Mouse (Mus musculus) small intestine, adult 2 months (tissue): ENCODE measurements around the gene Med20. TPM values are rescaled to one million over a fixed set of nuclear protein-coding genes. Genes with fewer than 3 reads are reported as not detected.

ENCODE experiments used
- H3K27ac ChIP-seq: fragments of 200-500 bp; 2 replicates; pipeline ENCODE4 v1.5.1; 2012; ENCODE audit warnings: low read depth, low read length, control low read depth, inconsistent platforms; ENCODE audit not compliant: insufficient read depth
- H3K27me3 ChIP-seq: fragments of 200-500 bp; 2 replicates; pipeline ENCODE4 v1.6.1; 2012; ENCODE audit warnings: mild to moderate bottlenecking, moderate library complexity, low read length, inconsistent platforms; ENCODE audit not compliant: control insufficient read depth, insufficient read depth
- H3K36me3 ChIP-seq: fragments of 200-500 bp; 2 replicates; pipeline ENCODE4 v1.6.1; 2012; ENCODE audit warnings: mild to moderate bottlenecking, low read length, control low read depth, inconsistent platforms; ENCODE audit not compliant: control insufficient read depth, insufficient read depth
- H3K4me1 ChIP-seq: fragments of 200-500 bp; 2 replicates; pipeline ENCODE4 v1.6.1; 2012; ENCODE audit warnings: low read length, inconsistent platforms, mixed read lengths; ENCODE audit not compliant: control insufficient read depth, insufficient read depth, insufficient read length
- H3K4me3 ChIP-seq: fragments of 200-500 bp; 2 replicates; pipeline ENCODE4 v1.5.1; 2012; ENCODE audit warnings: low read depth, mild to moderate bottlenecking, control low read depth, inconsistent platforms, low read length, moderate library complexity
- CTCF ChIP-seq: fragments of 200-500 bp; IDR thresholded peaks from 2 replicates; pipeline ENCODE4 v1.5.1; 2012; ENCODE audit warnings: low read depth, mild to moderate bottlenecking, control low read depth, inconsistent platforms, low read length, moderate library complexity, mixed read lengths; ENCODE audit not compliant: insufficient replicate concordance, insufficient read length; ENCODE audit errors: extremely low read depth
- POLR2A ChIP-seq: fragments of 200-500 bp; IDR thresholded peaks from 2 replicates; pipeline ENCODE4 v1.6.1; 2012; ENCODE audit warnings: low read depth, mild to moderate bottlenecking, control low read depth, inconsistent platforms, low read length, moderate library complexity
- WGBS: fragments of 180-500 bp; shearing (Covaris S2); methylation state at CpG from one replicate; pipeline ENCODE4 v1.1.7; 2018; 5-methylcytosine and 5-hydroxymethylcytosine counted together
- polyA plus RNA-seq: library from polyadenylated mRNA; depleted of rRNA; stranded (reverse); fragments of >200 nt; gene quantifications from 2 replicates; pipeline ENCODE4 v1.2.3, GENCODE M21; 2012; rRNA removed

Gene Med20
- 7.3 and 11.3 TPM in 2 replicates for polyA plus RNA-seq

- H3K36me3 ChIP-seq: peaks cover 10% of the 10 kb centered on the region
- TF ChIP-seq POLR2A (no peak; the same call in 1 of the 2 replicates), CTCF (peak; percentile 99; the same call in 1 of the 2 replicates)
- H3K27ac ChIP-seq: peak within 1 kb of the TSS; percentile 58; the same call in 1 of the 2 replicates
- whole genome bisulfite sequencing: under 1% methylated on average over 59 of the region's 59 CpGs
- H3K4me1 ChIP-seq: peaks cover 6% of the 10 kb centered on the region
- H3K27me3 ChIP-seq: no peaks in the 10 kb centered on the region
- peak within 1 kb of the TSS; percentile 77 for H3K4me3 ChIP-seq
These were observed at the start of gene Med20, which contains the start of the genes Bysl and Gm20517 for GRCm38 (mm10) chr17:47610849-47611660. TSS of gene Med20 (plus strand) at chr17:47611582. TSS of gene Bysl (minus strand) at chr17:47611492. TSS of gene Gm20517 (plus strand) at chr17:47611589.

- TF ChIP-seq POLR2A: no peak
- no peak for TF ChIP-seq CTCF
- no peak overlapping the region for H3K27ac ChIP-seq
- H3K4me3 ChIP-seq: no peak overlapping the region
- no peaks in the 10 kb centered on the region; the same call in 1 of the 2 replicates for H3K36me3 ChIP-seq
- H3K27me3 ChIP-seq: no peaks in the 10 kb centered on the region
- 71% methylated on average over 6 of the region's 6 CpGs for WGBS
- H3K4me1 ChIP-seq: no peaks in the 10 kb centered on the region; the same call in 1 of the 2 replicates
These were observed 48.5 kb upstream of the Med20 start for GRCm38 (mm10) chr17:47562875-47563274.

GRCm38 (mm10) chr17:47564612-47565011, 46.8 kb upstream of the Med20 start:
- Histone ChIP-seq H3K27ac (no peak overlapping the region), H3K36me3 (no peaks in the 10 kb centered on the region; the same call in 1 of the 2 replicates), H3K4me3 (no peak overlapping the region), H3K27me3 (no peaks in the 10 kb centered on the region), H3K4me1 (no peaks in the 10 kb centered on the region; the same call in 1 of the 2 replicates)
- 85% methylated on average over 5 of the region's 5 CpGs for WGBS
- TF ChIP-seq POLR2A (no peak), CTCF (no peak)

GRCm38 (mm10) chr17:47566133-47566532, 45.2 kb upstream of the Med20 start:
- no peak overlapping the region for H3K4me3 ChIP-seq
- H3K27ac ChIP-seq: no peak overlapping the region
- TF ChIP-seq POLR2A (no peak), CTCF (no peak)
- H3K4me1 ChIP-seq: no peaks in the 10 kb centered on the region; the same call in 1 of the 2 replicates
- 68% methylated on average over 2 of the region's 2 CpGs for WGBS
- H3K36me3 ChIP-seq: no peaks in the 10 kb centered on the region; the same call in 1 of the 2 replicates
- H3K27me3 ChIP-seq: no peaks in the 10 kb centered on the region

- Histone ChIP-seq H3K4me3 (no peak overlapping the region), H3K27me3 (no peaks in the 10 kb centered on the region), H3K4me1 (no peaks in the 10 kb centered on the region; the same call in 1 of the 2 replicates), H3K27ac (no peak overlapping the region), H3K36me3 (no peaks in the 10 kb centered on the region; the same call in 1 of the 2 replicates)
- 80% methylated on average over 3 of the region's 3 CpGs for WGBS
- TF ChIP-seq CTCF: no peak
- no peak for TF ChIP-seq POLR2A
These were observed 44.1 kb upstream of the Med20 start for GRCm38 (mm10) chr17:47567271-47567670.

- H3K4me3 ChIP-seq: no peak overlapping the region
- H3K27ac ChIP-seq: no peak overlapping the region
- H3K36me3 ChIP-seq: no peaks in the 10 kb centered on the region
- H3K27me3 ChIP-seq: no peaks in the 10 kb centered on the region
- TF ChIP-seq POLR2A: no peak
- TF ChIP-seq CTCF: no peak
- H3K4me1 ChIP-seq: no peaks in the 10 kb centered on the region; the same call in 1 of the 2 replicates
- WGBS: 94% methylated on average over 3 of the region's 3 CpGs
These were observed 43.0 kb upstream of the Med20 start for GRCm38 (mm10) chr17:47568389-47568788.

GRCm38 (mm10) chr17:47568951-47569527, 42.3 kb upstream of the Med20 start:
- WGBS: 85% methylated on average over 10 of the region's 10 CpGs
- Histone ChIP-seq H3K36me3 (no peaks in the 10 kb centered on the region), H3K4me1 (no peaks in the 10 kb centered on the region; the same call in 1 of the 2 replicates), H3K27me3 (no peaks in the 10 kb centered on the region), H3K27ac (no peak overlapping the region), H3K4me3 (no peak overlapping the region)
- TF ChIP-seq POLR2A (no peak), CTCF (no peak)
